Mouse (Mus musculus) testis, adult 2 months (tissue): ENCODE results near the gene Cd53. TPM values are rescaled to one million over a fixed set of nuclear protein-coding genes. Genes with fewer than 3 reads are reported as not detected.
A peak's percentile ranks its signal among the peaks of the same experiment; 100 is the strongest.

ENCODE experiments used
- H3K27ac ChIP-seq: fragments of 200-500 bp; 2 replicates; pipeline ENCODE4 v1.5.1; 2012; ENCODE audit warnings: low read depth, low read length; ENCODE audit not compliant: control insufficient read depth, insufficient read depth
- H3K27me3 ChIP-seq: fragments of 200-500 bp; 2 replicates; pipeline ENCODE4 v1.6.1; 2012; ENCODE audit warnings: mild to moderate bottlenecking, low read length, moderate library complexity; ENCODE audit not compliant: control insufficient read depth, insufficient read depth
- H3K36me3 ChIP-seq: fragments of 200-500 bp; 2 replicates; pipeline ENCODE4 v1.6.1; 2012; ENCODE audit warnings: mild to moderate bottlenecking, low read length; ENCODE audit not compliant: control insufficient read depth, insufficient read depth
- H3K4me1 ChIP-seq: fragments of 200-500 bp; 2 replicates; pipeline ENCODE4 v1.6.1; 2012; ENCODE audit warnings: low read length; ENCODE audit not compliant: control insufficient read depth, insufficient read depth
- H3K4me3 ChIP-seq: fragments of 200-500 bp; 2 replicates; pipeline ENCODE4 v1.5.1; 2012; ENCODE audit warnings: low read depth, mild to moderate bottlenecking, low read length, moderate library complexity, mixed read lengths; ENCODE audit not compliant: control insufficient read depth
- CTCF ChIP-seq: fragments of 200-500 bp; IDR thresholded peaks from 2 replicates; pipeline ENCODE4 v1.5.1; 2012; ENCODE audit warnings: low read depth, mild to moderate bottlenecking, inconsistent platforms, low read length, moderate library complexity; ENCODE audit not compliant: control insufficient read depth, insufficient read depth, insufficient replicate concordance
- POLR2A ChIP-seq: fragments of 200-500 bp; IDR thresholded peaks from 2 replicates; pipeline ENCODE4 v1.6.1; 2012; ENCODE audit warnings: low read depth, mild to moderate bottlenecking, inconsistent platforms, low read length, moderate library complexity; ENCODE audit not compliant: control insufficient read depth
- polyA plus RNA-seq: library from polyadenylated mRNA; depleted of rRNA; stranded (reverse); fragments of >200 nt; gene quantifications from 2 replicates; pipeline ENCODE4 v1.2.3, GENCODE M21; 2012; rRNA removed

Gene Cd53
- polyA plus RNA-seq, 1 experiment = 0.63 TPM

DNA sequence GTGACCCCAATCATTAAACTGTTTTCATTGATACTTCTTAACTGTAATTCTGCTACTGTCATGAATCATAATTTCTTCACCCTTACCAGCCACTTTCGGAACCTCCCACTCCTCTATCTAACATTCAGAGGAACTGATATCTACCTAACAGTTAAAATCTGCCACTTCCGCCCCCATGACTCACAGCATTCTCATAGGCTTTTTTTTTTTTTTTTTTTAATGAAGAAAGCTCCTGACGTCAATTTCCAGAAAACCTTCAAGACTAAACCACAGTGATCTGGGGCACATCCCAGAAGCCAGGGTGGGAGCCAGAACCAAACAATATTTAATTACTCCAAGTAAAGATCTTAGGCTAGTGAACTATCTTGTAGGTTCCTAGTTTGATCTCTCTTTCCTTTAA lies 4.8 kb downstream of the Cd53 start:
- no peak overlapping the region for H3K27ac ChIP-seq
- no peak overlapping the region for H3K4me3 ChIP-seq
- H3K4me1 ChIP-seq = no peaks in the 10 kb centered on the region
- no peaks in the 10 kb centered on the region for H3K27me3 ChIP-seq
- TF ChIP-seq CTCF (no peak), POLR2A (no peak)
- H3K36me3 ChIP-seq = no peaks in the 10 kb centered on the region

DNA sequence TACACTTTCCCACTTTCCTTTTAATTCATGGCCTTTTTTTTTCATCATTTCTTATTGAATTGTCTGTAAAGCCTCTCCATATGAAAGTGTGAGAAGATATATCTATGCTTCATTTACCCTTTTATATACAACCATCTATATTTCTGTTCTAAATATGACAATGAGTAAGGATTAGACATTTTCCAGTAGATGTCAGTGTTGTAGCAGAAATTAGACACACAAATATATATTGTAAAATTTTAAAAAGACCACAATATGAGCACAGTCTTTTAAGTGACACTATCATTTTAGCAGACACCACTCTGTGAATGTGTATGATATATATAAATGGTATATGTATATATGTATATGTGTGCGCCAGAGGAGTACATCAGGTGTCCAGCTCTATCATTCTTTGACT lies 18.1 kb downstream of the Cd53 start:
- TF ChIP-seq CTCF (no peak), POLR2A (no peak)
- no peaks in the 10 kb centered on the region for H3K4me1 ChIP-seq
- no peak overlapping the region for H3K27ac ChIP-seq
- H3K36me3 ChIP-seq = no peaks in the 10 kb centered on the region
- no peaks in the 10 kb centered on the region for H3K27me3 ChIP-seq
- no peak overlapping the region for H3K4me3 ChIP-seq

DNA sequence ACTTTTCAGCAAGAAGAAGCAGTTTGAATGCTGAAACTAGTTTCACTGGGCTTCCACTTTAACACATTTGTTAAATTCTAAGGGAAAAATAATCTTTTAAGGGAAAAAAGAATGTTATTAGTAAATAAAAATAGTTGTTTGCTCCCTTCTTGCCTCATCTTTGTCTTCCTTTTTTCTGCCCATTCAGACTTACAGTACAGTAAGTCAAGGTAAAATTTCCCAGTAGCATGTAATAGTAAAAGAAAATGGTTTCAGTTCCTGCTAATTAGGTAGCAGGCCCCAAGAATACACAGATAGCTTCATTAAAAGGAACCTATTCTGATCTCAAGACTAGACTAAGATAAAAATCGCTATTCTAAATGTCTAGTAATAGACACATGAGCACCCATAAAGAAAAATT lies 34.1 kb downstream of the Cd53 start:
- Histone ChIP-seq H3K27me3 (no peaks in the 10 kb centered on the region), H3K4me1 (no peaks in the 10 kb centered on the region), H3K27ac (no peak overlapping the region), H3K4me3 (no peak overlapping the region), H3K36me3 (no peaks in the 10 kb centered on the region)
- TF ChIP-seq POLR2A = no peak
- no peak for TF ChIP-seq CTCF

DNA sequence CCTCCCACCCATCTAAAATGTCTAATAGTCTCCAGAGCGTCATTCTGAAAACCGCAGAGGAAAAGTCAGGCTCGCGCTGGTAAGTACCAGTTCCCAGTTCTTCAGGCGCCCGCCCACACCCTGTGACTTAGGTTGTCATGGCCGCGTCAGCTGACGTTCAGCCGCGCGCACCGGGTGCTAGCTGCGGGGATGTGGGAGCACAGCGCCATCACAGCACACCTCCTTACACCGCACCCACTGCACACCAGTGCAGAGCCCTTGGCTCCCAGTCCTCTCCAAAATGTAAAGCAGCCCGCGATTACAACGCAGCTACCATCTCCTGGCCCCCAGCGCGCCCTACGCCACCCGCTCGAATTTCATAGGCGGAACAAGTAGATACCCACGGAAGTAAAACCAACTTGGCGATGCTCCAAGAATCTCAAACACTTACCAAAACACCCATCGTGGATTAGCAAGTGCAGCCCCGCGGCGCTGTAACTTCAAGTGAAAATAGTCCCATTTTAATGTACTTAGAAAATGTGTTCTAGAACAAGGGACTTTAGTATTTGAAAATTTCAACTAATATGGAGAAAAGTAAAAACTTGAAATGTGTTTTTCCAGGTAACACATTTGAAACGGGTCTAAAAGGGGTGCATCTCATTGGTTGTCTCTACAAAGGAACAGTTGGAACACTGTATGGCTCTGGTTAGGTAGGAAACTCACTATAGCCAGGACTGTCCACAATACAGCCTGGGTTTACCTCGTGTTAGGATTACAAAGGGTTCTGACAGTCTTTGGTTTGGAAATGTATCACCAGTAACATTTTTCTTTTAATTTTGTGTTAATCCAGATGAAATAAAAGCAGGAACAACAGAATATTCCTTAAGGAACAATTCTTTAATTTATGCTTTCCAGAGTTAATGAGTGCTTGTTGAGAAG lies 67.7 kb downstream of the Cd53 start:
- no peak for TF ChIP-seq CTCF
- TF ChIP-seq POLR2A = no peak
- H3K4me1 ChIP-seq = no peaks in the 10 kb centered on the region
- H3K36me3 ChIP-seq = no peaks in the 10 kb centered on the region
- no peaks in the 10 kb centered on the region for H3K27me3 ChIP-seq
- peak overlapping the region; percentile 92 for H3K4me3 ChIP-seq
- peak overlapping the region; percentile 89 for H3K27ac ChIP-seq

DNA sequence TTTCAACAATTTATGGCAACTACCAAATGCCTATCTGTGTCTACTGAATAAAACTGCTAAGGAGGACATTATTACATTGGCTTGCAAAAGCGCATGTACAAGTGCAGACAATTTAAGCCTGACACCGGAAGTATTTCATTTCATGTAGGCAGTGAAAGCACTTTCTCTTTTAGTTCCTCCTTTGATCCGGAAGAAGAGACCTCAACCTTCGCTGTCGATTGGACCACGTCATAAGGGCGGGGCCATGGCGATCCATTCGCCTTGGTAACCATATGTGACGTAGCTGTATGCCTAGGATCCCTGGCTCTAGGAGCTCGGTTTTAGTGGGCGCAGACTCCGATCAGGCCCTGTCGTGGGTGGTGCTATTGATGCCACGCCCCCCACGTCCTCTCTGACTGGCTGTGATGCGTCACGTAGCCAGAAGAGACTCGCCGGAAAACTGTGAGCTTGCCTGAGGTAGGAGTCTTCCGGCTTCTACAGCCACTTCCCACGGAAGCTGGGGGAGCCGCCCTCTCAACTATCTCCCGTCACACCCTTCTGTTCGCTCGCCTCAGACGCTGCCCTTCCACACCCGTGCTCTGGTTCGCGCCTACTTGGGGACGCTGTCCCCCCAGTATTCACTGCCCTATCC lies 68.4 kb downstream of the Cd53 start:
- Histone ChIP-seq H3K4me1 (no peaks in the 10 kb centered on the region), H3K27ac (peak overlapping the region; percentile 89), H3K27me3 (no peaks in the 10 kb centered on the region), H3K36me3 (no peaks in the 10 kb centered on the region), H3K4me3 (peak overlapping the region; percentile 92)
- 0 out of 2 replicates have a peak, but pooled peaks have one; percentile 18 for TF ChIP-seq CTCF
- peak; percentile 82 for TF ChIP-seq POLR2A

Other genes starting within 250 kb of the Cd53 start
- gene Dram2, start 242.4 kb downstream of the Cd53 start, polyA plus RNA-seq = 3.7 and 6.3 TPM in 2 replicates
- gene Cept1, start 242.3 kb downstream of the Cd53 start, polyA plus RNA-seq = 2.1 and 3.1 TPM in 2 replicates
- 32.1 and 33.5 TPM in 2 replicates for gene Lrif1, start 105.2 kb downstream of the Cd53 start, polyA plus RNA-seq
- not detected in 2 replicates for gene Olfr266, start 36.1 kb upstream of the Cd53 start, polyA plus RNA-seq
- 0.13 and 0.31 TPM in 2 replicates for gene Kcna3, start 246.0 kb upstream of the Cd53 start, polyA plus RNA-seq